Mouse (Mus musculus): Measurements from ENCODE around the gene Mbtps1.

DNA sequence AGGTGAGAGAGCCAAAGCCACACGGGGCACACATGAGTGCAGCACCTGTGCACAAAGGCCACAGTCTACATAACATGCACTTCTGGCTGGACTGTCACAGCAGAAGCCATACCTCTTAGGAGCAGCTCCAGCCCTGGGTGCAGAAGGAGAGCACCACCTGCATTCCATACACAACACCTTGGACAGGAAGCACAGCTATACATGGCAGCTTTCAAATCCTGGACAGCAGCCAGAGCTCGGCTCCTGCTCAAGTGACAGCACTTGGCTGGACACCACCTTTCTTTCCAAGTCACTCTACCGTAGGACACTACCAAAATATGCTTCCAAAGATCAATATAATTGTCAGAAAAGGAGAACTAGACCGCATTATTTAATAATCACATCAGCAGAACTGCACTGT, 45.1 kb downstream of the Mbtps1 start:
- TF ChIP-seq CTCF (IDR thresholded peaks at IDR 0.05) = no peak
- no peak for TF ChIP-seq EP300 (IDR thresholded peaks at IDR 0.05; ENCODE audit: insufficient read depth, low read depth, low read length)
- TF ChIP-seq POLR2A (IDR thresholded peaks at IDR 0.05; ENCODE audit: insufficient read depth, low read depth, low read length) = no peak

Measured in heart, adult 2 months (tissue).